Mouse (Mus musculus) liver, postnatal 0 days (tissue): Measurements from ENCODE around the gene Tbxa2r.

Experiments
- CTCF ChIP-seq: sonication (generic); IDR thresholded peaks from 2 replicates; pipeline ENCODE4 v1.5.1; 2016; ENCODE audit warnings: antibody characterized with exemption, low read depth
- EP300 ChIP-seq: IDR thresholded peaks from 2 replicates; pipeline ENCODE4 v1.6.1; 2016; ENCODE audit warnings: antibody characterized with exemption, low read depth, mild to moderate bottlenecking

DNA sequence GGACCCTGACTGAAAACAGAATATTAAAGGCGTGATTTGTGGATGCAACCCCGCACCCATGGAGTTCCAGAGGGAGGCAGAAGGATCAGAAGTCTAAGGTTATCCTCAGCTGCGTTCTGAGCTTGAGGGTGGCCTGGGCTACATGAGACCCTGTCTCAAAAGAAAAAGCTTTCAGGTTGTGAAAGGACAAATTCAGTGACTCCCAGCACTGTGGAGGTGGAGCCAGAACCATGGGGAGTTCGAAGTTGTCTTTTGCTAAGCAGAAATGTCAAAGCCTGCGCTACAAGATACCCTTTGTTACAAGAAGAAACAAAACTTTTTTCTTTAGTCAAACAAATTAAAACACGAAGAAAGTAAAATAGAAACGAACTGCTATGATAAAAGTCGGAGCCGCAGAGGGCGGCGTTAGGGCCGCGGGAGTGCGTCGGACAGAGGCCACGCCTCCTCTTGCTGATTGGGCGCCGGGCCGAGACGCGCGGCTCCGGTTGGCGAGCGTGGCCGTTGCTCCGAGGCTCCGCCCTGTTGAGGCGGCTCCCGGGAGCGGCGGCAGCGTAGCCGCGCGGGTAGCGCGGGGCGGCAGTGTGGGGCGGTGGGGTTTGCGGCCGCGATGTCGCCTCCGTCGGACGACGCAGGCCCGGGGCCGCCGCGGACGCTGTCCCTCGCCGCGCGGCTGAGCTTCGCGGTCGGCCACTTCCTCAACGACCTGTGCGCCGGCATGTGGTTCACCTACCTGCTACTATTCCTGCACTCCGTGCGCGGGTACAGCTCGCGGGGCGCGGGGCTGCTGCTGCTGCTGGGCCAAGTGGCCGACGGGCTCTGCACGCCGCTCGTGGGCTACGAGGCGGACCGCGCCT is 28.7 kb downstream of the Tbxa2r start, which contains the start of gene Mfsd12:
- TF ChIP-seq CTCF (no peak), EP300 (no peak)
